Mouse (Mus musculus) lung, embryonic 14.5 days (tissue): ENCODE results near the gene Slc35b4. TPM values are rescaled to one million over a fixed set of nuclear protein-coding genes. Genes with fewer than 3 reads are reported as not detected.

Experiments
- ATAC-seq: fragments of 200-750 bp; cut with Nextera tagmentation; 2 replicates; pipeline ENCODE4 v1.8.0; 2017; ENCODE audit warnings: mild to moderate bottlenecking, moderate TSS enrichment, moderate library complexity; ENCODE audit not compliant: insufficient read depth
- DNase-seq: peaks from one replicate; pipeline ENCODE4 v3.0.0-alpha.2; 2015
- H3K27ac ChIP-seq: fragments of 300-500 bp; sonication (generic); 2 replicates; pipeline ENCODE4 v1.5.1; 2014; ENCODE audit warnings: low read depth, mild to moderate bottlenecking, moderate library complexity
- H3K27me3 ChIP-seq: fragments of 300-500 bp; sonication (generic); 2 replicates; pipeline ENCODE4 v1.6.1; 2014; ENCODE audit warnings: low read length, control low read depth; ENCODE audit not compliant: insufficient read depth
- H3K36me3 ChIP-seq: fragments of 300-500 bp; sonication (generic); 2 replicates; pipeline ENCODE4 v1.6.1; 2014; ENCODE audit warnings: control low read depth; ENCODE audit not compliant: insufficient read depth
- H3K4me1 ChIP-seq: fragments of 300-500 bp; sonication (generic); 2 replicates; pipeline ENCODE4 v1.6.1; 2014; ENCODE audit warnings: antibody characterized with exemption, control low read depth; ENCODE audit not compliant: insufficient read depth
- H3K4me2 ChIP-seq: fragments of 300-500 bp; sonication (generic); 2 replicates; pipeline ENCODE4 v1.6.1; 2014; ENCODE audit warnings: mild to moderate bottlenecking
- H3K4me3 ChIP-seq: fragments of 300-500 bp; sonication (generic); 2 replicates; pipeline ENCODE4 v1.5.1; 2014; ENCODE audit warnings: low read depth, low read length
- H3K9ac ChIP-seq: fragments of 300-500 bp; sonication (generic); 2 replicates; pipeline ENCODE4 v1.6.1; 2014
- H3K9me3 ChIP-seq: fragments of 300-500 bp; sonication (generic); 2 replicates; pipeline ENCODE4 v1.6.1; 2016; ENCODE audit warnings: low read depth, low read length, control low read depth
- CTCF ChIP-seq: IDR thresholded peaks from 2 replicates; pipeline ENCODE4 v1.5.1; 2016; ENCODE audit warnings: antibody characterized with exemption, low read depth
- WGBS: fragments of 180-500 bp; shearing (Covaris S2); extraction: QIAGEN DNeasy Blood & Tissue Kit; methylation state at CpG from one replicate; pipeline ENCODE4 v1.1.7; 2014; 5-methylcytosine and 5-hydroxymethylcytosine counted together
- polyA plus RNA-seq: library from polyadenylated mRNA; unstranded; fragments of >200 nt; fragmentation: Nextera tagmentation; extraction: Ambion mirVana; gene quantifications from 2 replicates; pipeline ENCODE4 v1.2.1, GENCODE M21; 2014

Gene Slc35b4
- polyA plus RNA-seq, 1 experiment from 2014 or later = 71.2 TPM

GRCm38 (mm10) chr6:34149066-34149465 is 27.8 kb downstream of the Slc35b4 start:
- no peak overlapping the region for H3K4me2 ChIP-seq
- TF ChIP-seq CTCF = no peak
- no peak overlapping the region for H3K27ac ChIP-seq
- H3K36me3 ChIP-seq = no peaks in the 10 kb centered on the region
- H3K4me3 ChIP-seq = no peak overlapping the region
- ATAC-seq = no peak
- DNase-seq = no peak
- H3K9ac ChIP-seq = no peak overlapping the region
- H3K27me3 ChIP-seq = no peaks in the 10 kb centered on the region
- no peaks in the 10 kb centered on the region; the same call in 1 of the 2 replicates for H3K9me3 ChIP-seq
- peaks cover 13% of the 10 kb centered on the region for H3K4me1 ChIP-seq
- 78% methylated on average over 9 of the region's 9 CpGs for WGBS

- no peak for TF ChIP-seq CTCF
- H3K27ac ChIP-seq = no peak overlapping the region
- H3K4me1 ChIP-seq = peaks cover 9% of the 10 kb centered on the region
- 43% methylated on average over 7 of the region's 7 CpGs for WGBS
- DNase-seq (no peak), ATAC-seq (no peak)
- no peak overlapping the region for H3K4me2 ChIP-seq
- H3K4me3 ChIP-seq = no peak overlapping the region
- H3K36me3 ChIP-seq = no peaks in the 10 kb centered on the region
- H3K27me3 ChIP-seq = no peaks in the 10 kb centered on the region
- no peaks in the 10 kb centered on the region; the same call in 1 of the 2 replicates for H3K9me3 ChIP-seq
- H3K9ac ChIP-seq = no peak overlapping the region
Observed at GRCm38 (mm10) chr6:34148639-34149038, 28.3 kb downstream of the Slc35b4 start.

GRCm38 (mm10) chr6:34148021-34148420 is 28.9 kb downstream of the Slc35b4 start:
- ATAC-seq (no peak), DNase-seq (no peak)
- no peak for TF ChIP-seq CTCF
- Histone ChIP-seq H3K9ac (no peak overlapping the region), H3K27ac (no peak overlapping the region), H3K4me3 (no peak overlapping the region), H3K36me3 (no peaks in the 10 kb centered on the region), H3K27me3 (no peaks in the 10 kb centered on the region), H3K4me1 (peaks cover 4% of the 10 kb centered on the region), H3K9me3 (no peaks in the 10 kb centered on the region; the same call in 1 of the 2 replicates), H3K4me2 (no peak overlapping the region)
- WGBS = 71% methylated on average over 3 of the region's 3 CpGs

DNA sequence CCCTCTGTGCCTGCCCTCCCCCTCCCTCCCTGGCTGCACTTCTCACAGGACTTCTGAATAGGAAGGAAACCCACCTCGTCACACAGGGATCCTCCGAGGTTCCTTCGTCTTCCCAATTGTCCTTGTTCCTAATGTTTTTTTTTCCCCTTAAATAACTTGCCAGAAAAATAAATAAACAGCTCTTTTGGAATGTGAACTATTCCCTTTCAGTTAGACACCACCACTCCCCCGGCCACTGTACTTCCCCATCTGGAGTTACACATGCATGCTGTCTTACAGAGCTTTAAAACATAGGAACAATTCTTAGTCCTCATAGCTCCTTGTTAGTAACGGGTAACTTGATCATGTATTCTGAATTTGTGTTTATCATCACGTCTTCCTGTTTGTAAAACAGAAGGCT is 30.9 kb downstream of the Slc35b4 start:
- H3K27me3 ChIP-seq = no peaks in the 10 kb centered on the region
- no peak overlapping the region for H3K27ac ChIP-seq
- no peak for TF ChIP-seq CTCF
- no peak overlapping the region for H3K4me2 ChIP-seq
- no peaks in the 10 kb centered on the region; the same call in 1 of the 2 replicates for H3K9me3 ChIP-seq
- ATAC-seq (0 out of 2 replicates have a peak, but pooled peaks have one; percentile 63), DNase-seq (peak; percentile 54)
- H3K9ac ChIP-seq = no peak overlapping the region
- no peaks in the 10 kb centered on the region for H3K36me3 ChIP-seq
- H3K4me3 ChIP-seq = no peak overlapping the region
- 25% methylated on average over 6 of the region's 6 CpGs for WGBS
- H3K4me1 ChIP-seq = no peaks in the 10 kb centered on the region

DNA sequence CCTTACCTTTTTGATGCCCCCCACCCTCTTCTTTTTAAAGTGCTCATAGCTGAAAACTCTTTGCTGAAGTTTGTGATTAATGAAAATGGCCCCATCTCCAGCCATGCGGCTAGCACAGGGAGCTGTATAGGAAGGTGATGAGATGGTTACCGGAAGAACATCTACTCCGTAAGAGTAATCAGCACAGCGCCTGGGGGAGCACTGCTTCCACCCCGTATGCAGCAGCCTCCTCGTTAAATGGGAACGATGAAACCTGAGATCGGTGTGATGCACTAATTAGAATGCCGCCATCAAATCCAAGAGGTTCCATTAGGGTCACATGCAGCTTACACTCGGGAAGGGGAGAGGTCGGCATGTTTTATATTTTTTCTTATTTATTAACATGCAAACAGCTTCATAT is 34.0 kb downstream of the Slc35b4 start:
- no peak for TF ChIP-seq CTCF
- no peak overlapping the region for H3K9ac ChIP-seq
- no peaks in the 10 kb centered on the region for H3K4me1 ChIP-seq
- WGBS = 75% methylated on average over 11 of the region's 11 CpGs
- no peak overlapping the region for H3K4me2 ChIP-seq
- no peaks in the 10 kb centered on the region for H3K9me3 ChIP-seq
- ATAC-seq (no peak), DNase-seq (no peak)
- no peak overlapping the region for H3K4me3 ChIP-seq
- H3K36me3 ChIP-seq = no peaks in the 10 kb centered on the region
- H3K27me3 ChIP-seq = no peaks in the 10 kb centered on the region
- H3K27ac ChIP-seq = no peak overlapping the region

DNA sequence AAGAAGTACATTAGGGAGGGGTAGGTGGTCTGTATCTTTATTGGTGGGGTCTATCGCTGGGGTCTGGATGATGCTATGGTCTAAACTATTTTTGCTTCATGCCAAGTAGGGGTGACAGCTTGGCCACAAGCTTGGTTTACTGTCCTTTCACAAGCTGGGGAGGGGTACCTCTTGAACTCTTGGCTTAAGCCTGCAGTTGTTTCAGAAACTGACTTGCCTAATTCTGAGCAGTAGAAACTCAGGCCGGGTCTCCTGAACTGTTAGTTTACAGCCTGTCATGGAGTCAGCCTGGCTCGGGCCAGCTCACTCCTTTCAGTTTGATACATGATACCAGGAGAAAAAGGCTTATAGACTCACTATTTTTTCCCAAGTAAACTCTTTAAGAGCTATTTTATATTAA is 38.5 kb downstream of the Slc35b4 start:
- Histone ChIP-seq H3K9ac (no peak overlapping the region), H3K4me1 (no peaks in the 10 kb centered on the region), H3K36me3 (no peaks in the 10 kb centered on the region), H3K9me3 (no peaks in the 10 kb centered on the region), H3K27me3 (no peaks in the 10 kb centered on the region), H3K4me2 (no peak overlapping the region), H3K4me3 (no peak overlapping the region), H3K27ac (no peak overlapping the region)
- 54% methylated on average over 3 of the region's 3 CpGs for WGBS
- no peak for DNase-seq
- TF ChIP-seq CTCF = no peak
- no peak for ATAC-seq

DNA sequence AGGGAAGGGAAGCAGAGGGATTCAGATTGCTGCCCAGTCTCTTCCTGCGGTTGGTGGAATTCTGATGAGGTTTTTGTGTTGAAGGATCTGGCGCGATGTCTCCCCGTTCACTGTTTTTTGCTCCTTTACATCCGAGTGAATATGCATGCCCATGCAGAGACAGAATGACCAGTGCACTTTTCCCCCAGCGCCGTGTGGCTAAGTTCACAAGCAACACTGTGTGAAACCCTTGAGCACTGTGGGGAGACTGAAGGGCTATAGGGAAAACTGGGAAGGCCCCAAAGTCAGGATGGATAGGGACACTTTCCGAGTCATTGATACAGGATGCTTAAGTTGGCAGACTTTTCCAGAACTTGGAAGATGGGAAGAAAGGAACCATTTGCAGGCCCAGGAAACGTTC is 44.5 kb downstream of the Slc35b4 start:
- ATAC-seq = no peak
- H3K36me3 ChIP-seq = no peaks in the 10 kb centered on the region
- no peak for DNase-seq
- no peak overlapping the region for H3K4me3 ChIP-seq
- H3K27ac ChIP-seq = no peak overlapping the region
- no peaks in the 10 kb centered on the region for H3K9me3 ChIP-seq
- no peak overlapping the region for H3K9ac ChIP-seq
- no peaks in the 10 kb centered on the region for H3K4me1 ChIP-seq
- TF ChIP-seq CTCF = no peak
- 88% methylated on average over 9 of the region's 9 CpGs for WGBS
- no peak overlapping the region for H3K4me2 ChIP-seq
- no peaks in the 10 kb centered on the region for H3K27me3 ChIP-seq

GRCm38 (mm10) chr6:34129261-34129660 is 47.6 kb downstream of the Slc35b4 start:
- H3K27me3 ChIP-seq = no peaks in the 10 kb centered on the region
- WGBS = 46% methylated on average over 2 of the region's 2 CpGs
- DNase-seq (no peak), ATAC-seq (no peak)
- no peak overlapping the region for H3K4me2 ChIP-seq
- no peaks in the 10 kb centered on the region for H3K9me3 ChIP-seq
- no peak overlapping the region for H3K27ac ChIP-seq
- no peak overlapping the region for H3K4me3 ChIP-seq
- H3K9ac ChIP-seq = no peak overlapping the region
- no peaks in the 10 kb centered on the region for H3K36me3 ChIP-seq
- no peak for TF ChIP-seq CTCF
- H3K4me1 ChIP-seq = no peaks in the 10 kb centered on the region
